Mouse (Mus musculus): ENCODE results near the gene Lemd2. TPM values are rescaled to one million over a fixed set of nuclear protein-coding genes. Genes with fewer than 3 reads are reported as not detected.

Lemd2 gene
- polyA plus RNA-seq, 1 experiment from 2014 or later = 15.7 TPM

Other genes starting within 250 kb of the Lemd2 start
- 9.8 and 12.8 TPM in 2 replicates for gene Zbtb9, start 231.3 kb downstream of the Lemd2 start, polyA plus RNA-seq (2014; fragmentation: Nextera tagmentation; extraction: Ambion mirVana)
- gene Bak1, start 175.5 kb downstream of the Lemd2 start, polyA plus RNA-seq (2014; fragmentation: Nextera tagmentation; extraction: Ambion mirVana) = 10.1 and 11.2 TPM in 2 replicates
- gene Itpr3, start 147.2 kb downstream of the Lemd2 start, polyA plus RNA-seq (2014; fragmentation: Nextera tagmentation; extraction: Ambion mirVana) = 14.2 and 16.5 TPM in 2 replicates
- gene Uqcc2, start 70.6 kb downstream of the Lemd2 start, polyA plus RNA-seq (2014; fragmentation: Nextera tagmentation; extraction: Ambion mirVana) = 335 and 353 TPM in 2 replicates
- gene Ip6k3, start 36.7 kb downstream of the Lemd2 start, polyA plus RNA-seq (2014; fragmentation: Nextera tagmentation; extraction: Ambion mirVana) = 0.39 TPM in 1 of 2 replicates, not detected in the other

Measured in intestine, embryonic 14.5 days (tissue).